In genomic region chr13:36954937-36955336, GRCm38 (mm10) we compare ENCODE assay signal across 25 mouse cellular contexts.
"Had no signal": no experiment of that assay in that cellular context is flagged by ENCODE, and none has a peak within 500 bp of the region (broad histone marks: within the 10 kb centered on the region; RNA-seq: fewer than 3 reads in every experiment).

No protein-coding gene starts in this region.

- H3K4me1 ChIP-seq: heart, embryonic 13.5 days; heart, embryonic 15.5 days; hindbrain, embryonic 15.5 days; limb, embryonic 10.5 days; limb, embryonic 12.5 days; liver, embryonic 13.5 days; liver, embryonic 15.5 days had no signal

- DNase-seq: gastrocnemius, adult 2 months; gastrocnemius, postnatal 10 days; gastrocnemius, postnatal 25 days; heart, adult 18-20 months; heart, postnatal 14 days; heart, postnatal 36 days; kidney, adult 11 months; kidney, adult 8-10 months; kidney, postnatal 10 days; kidney, postnatal 25 days; kidney, postnatal 4 days; liver; liver, embryonic 13.5 days; liver, postnatal 0 days had no signal

- H3K27ac ChIP-seq: gastrocnemius, adult 2 months; heart, embryonic 13.5 days; heart, embryonic 15.5 days; hindbrain, embryonic 13.5 days; hindbrain, embryonic 15.5 days; hindbrain, postnatal 0 days; layer of hippocampus, adult 2 months; left cerebral cortex, adult 2 months; limb, embryonic 10.5 days; limb, embryonic 12.5 days; liver, embryonic 13.5 days; liver, embryonic 15.5 days had no signal

- H3K36me3 ChIP-seq: heart, embryonic 13.5 days; heart, embryonic 15.5 days; hindbrain, embryonic 13.5 days; hindbrain, embryonic 15.5 days; limb, embryonic 10.5 days; limb, embryonic 12.5 days; liver, embryonic 13.5 days; liver, embryonic 15.5 days had no signal

- H3K4me3 ChIP-seq: gastrocnemius, adult 2 months; heart, embryonic 13.5 days; heart, embryonic 15.5 days; hindbrain, embryonic 13.5 days; hindbrain, embryonic 15.5 days; layer of hippocampus, adult 2 months; left cerebral cortex, adult 2 months; limb, embryonic 10.5 days; limb, embryonic 12.5 days; liver, embryonic 13.5 days; liver, embryonic 15.5 days had no signal

- ATAC-seq: hindbrain, postnatal 0 days; intestine, embryonic 16.5 days; liver, postnatal 0 days had no signal

- H3K27me3 ChIP-seq: heart, embryonic 13.5 days; heart, embryonic 15.5 days; hindbrain, embryonic 13.5 days; hindbrain, embryonic 15.5 days; limb, embryonic 12.5 days; liver, embryonic 13.5 days; liver, embryonic 15.5 days had no signal
